Mouse (Mus musculus) lung, adult 2 months (tissue): ENCODE data around the gene Rybp.

ENCODE experiments used
- CTCF ChIP-seq: fragments of 200-500 bp; IDR thresholded peaks from 2 replicates; pipeline ENCODE4 v1.5.1; 2011; ENCODE audit warnings: mild to moderate bottlenecking, low read length, control low read depth; ENCODE audit not compliant: insufficient read depth
- POLR2A ChIP-seq: fragments of 200-500 bp; IDR thresholded peaks from 2 replicates; pipeline ENCODE4 v1.6.1; 2011; ENCODE audit warnings: low read depth, mild to moderate bottlenecking, control low read depth, low read length, borderline replicate concordance; ENCODE audit errors: extremely low read depth

DNA sequence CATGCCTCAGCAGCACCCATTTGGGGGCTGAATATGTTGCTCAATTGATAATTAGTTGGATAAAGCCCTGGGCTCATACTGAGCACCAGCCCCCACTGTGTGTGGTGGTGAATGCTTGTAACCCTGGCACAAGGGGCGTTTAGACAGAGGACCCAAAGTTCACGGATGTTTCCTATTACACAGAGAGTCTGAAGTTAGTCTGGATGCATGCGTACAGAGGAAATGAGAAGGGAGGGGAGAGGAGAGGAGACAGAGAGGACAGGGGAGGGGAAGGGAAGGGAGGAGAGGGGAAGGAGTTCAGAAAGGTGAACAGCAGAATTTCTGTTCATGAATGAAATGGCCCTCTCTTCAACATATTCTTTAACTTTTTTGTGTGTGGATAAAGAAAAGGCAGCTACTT is 13.5 kb upstream of the Rybp start:
- TF ChIP-seq POLR2A (no peak), CTCF (no peak)
